Mouse (Mus musculus) liver, adult 2 months (tissue): ENCODE results near the gene Grik5. TPM values are rescaled to one million over a fixed set of nuclear protein-coding genes. Genes with fewer than 3 reads are reported as not detected.

Source experiments
- DNase-seq: peaks from one replicate; pipeline ENCODE4 v3.0.0-alpha.2; 2011; ENCODE audit warnings: low read depth, low spot score; ENCODE audit errors: extremely low read depth
- H3K27ac ChIP-seq: fragments of 200-500 bp; replicated peaks from 2 replicates; pipeline ENCODE4 v1.5.1; 2012; ENCODE audit warnings: low read depth, mild to moderate bottlenecking, control low read depth, inconsistent platforms, low read length; ENCODE audit not compliant: insufficient read depth
- H3K27me3 ChIP-seq: fragments of 200-500 bp; 2 replicates; pipeline ENCODE4 v1.6.1; 2012; ENCODE audit warnings: mild to moderate bottlenecking, moderate library complexity, low read length, inconsistent platforms; ENCODE audit not compliant: control insufficient read depth, insufficient read depth
- H3K36me3 ChIP-seq: fragments of 200-500 bp; 2 replicates; pipeline ENCODE4 v1.6.1; 2012; ENCODE audit warnings: low read length, inconsistent platforms; ENCODE audit not compliant: control insufficient read depth, insufficient read depth
- H3K4me1 ChIP-seq: fragments of 200-500 bp; 2 replicates; pipeline ENCODE4 v1.6.1; 2011; ENCODE audit warnings: low read length; ENCODE audit not compliant: control insufficient read depth, insufficient read depth
- H3K4me3 ChIP-seq: fragments of 200-500 bp; 2 replicates; pipeline ENCODE4 v1.5.1; 2011; ENCODE audit warnings: low read depth, mild to moderate bottlenecking, control low read depth, low read length, moderate library complexity; ENCODE audit not compliant: insufficient read depth
- H3K79me2 ChIP-seq: fragments of 200-500 bp; 2 replicates; pipeline ENCODE4 v1.6.1; 2012; ENCODE audit warnings: inconsistent platforms, mild to moderate bottlenecking, low read length, moderate library complexity; ENCODE audit not compliant: control insufficient read depth, insufficient read depth
- H3K9ac ChIP-seq: fragments of 200-500 bp; 2 replicates; pipeline ENCODE4 v1.6.1; 2012; ENCODE audit warnings: low read depth, mild to moderate bottlenecking, control low read depth, inconsistent platforms, low read length
- CTCF ChIP-seq: fragments of 200-500 bp; IDR thresholded peaks from 2 replicates; pipeline ENCODE4 v1.5.1; 2011; ENCODE audit warnings: low read depth, low read length, control low read depth
- POLR2A ChIP-seq: fragments of 200-500 bp; IDR thresholded peaks from 2 replicates; pipeline ENCODE4 v1.6.1; 2011; ENCODE audit warnings: low read length, control low read depth; ENCODE audit not compliant: insufficient read depth; ENCODE audit errors: extremely low read depth
- WGBS: fragments of 180-500 bp; shearing (Covaris S2); methylation state at CpG from one replicate; pipeline ENCODE4 v1.1.7; 2018; 5-methylcytosine and 5-hydroxymethylcytosine counted together
- polyA plus RNA-seq: library from polyadenylated mRNA; depleted of rRNA; stranded (reverse); fragments of >200 nt; gene quantifications from 2 replicates; pipeline ENCODE4 v1.2.3, GENCODE M21; 2012
- total RNA-seq: library from RNA; depleted of rRNA; stranded (reverse); fragments of >200 nt; gene quantifications from 2 replicates; pipeline ENCODE4 v1.2.3, GENCODE M21; 2014

Gene Grik5
- total and polyA plus RNA-seq, 2 experiments = 2.4 to 14.0 TPM

DNA sequence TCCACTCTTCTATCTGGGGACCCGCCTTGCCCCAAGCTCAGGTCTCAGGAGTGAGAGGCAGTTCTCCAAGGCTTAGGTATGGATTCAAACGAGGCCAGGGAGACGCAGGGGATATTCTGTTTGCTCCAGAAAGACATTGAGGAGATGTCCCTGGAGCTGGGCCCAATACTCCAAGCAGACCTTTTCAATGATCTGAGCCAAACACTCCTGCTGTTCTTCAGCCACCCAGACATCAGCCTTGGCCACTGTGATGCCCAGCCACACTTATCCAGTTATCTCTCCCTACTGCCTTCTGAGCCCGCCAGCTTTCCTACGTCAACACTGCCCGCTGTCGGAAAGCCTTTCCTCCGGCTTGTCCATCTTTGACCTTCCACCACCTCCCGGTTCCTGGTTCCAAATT, 38.2 kb upstream of the Grik5 start:
- H3K4me3 ChIP-seq = no peak overlapping the region
- H3K9ac ChIP-seq = no peak overlapping the region
- no peaks in the 10 kb centered on the region for H3K4me1 ChIP-seq
- H3K36me3 ChIP-seq = no peaks in the 10 kb centered on the region
- H3K27me3 ChIP-seq = no peaks in the 10 kb centered on the region
- no peaks in the 10 kb centered on the region for H3K79me2 ChIP-seq
- H3K27ac ChIP-seq = no peak overlapping the region
- WGBS = 74% methylated on average over 9 of the region's 9 CpGs
- no peak for TF ChIP-seq CTCF
- no peak for TF ChIP-seq POLR2A
- no peak for DNase-seq

DNA sequence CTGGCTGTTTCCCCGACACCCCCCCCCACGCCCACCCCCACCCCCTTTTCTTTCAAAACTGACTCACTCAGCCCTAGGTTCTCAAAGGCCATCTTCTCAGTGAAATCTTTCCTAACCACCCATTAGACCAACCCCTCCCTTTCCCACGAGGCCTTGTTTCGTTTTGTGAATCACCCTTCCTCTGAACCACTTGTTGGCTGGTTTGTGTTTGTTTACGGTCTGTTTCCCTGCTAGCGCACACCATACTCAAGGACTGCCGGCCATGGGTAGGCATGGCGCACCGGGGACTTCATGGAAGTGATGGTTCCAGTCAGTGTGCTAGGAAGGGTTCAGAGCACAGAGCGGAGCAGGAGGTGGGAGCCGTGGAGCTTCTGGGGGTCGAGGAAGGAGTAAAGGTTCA, 37.2 kb upstream of the Grik5 start:
- Histone ChIP-seq H3K4me1 (no peaks in the 10 kb centered on the region), H3K27ac (no peak overlapping the region), H3K9ac (no peak overlapping the region), H3K36me3 (no peaks in the 10 kb centered on the region), H3K79me2 (no peaks in the 10 kb centered on the region), H3K4me3 (no peak overlapping the region), H3K27me3 (no peaks in the 10 kb centered on the region)
- no peak for DNase-seq
- no peak for TF ChIP-seq POLR2A
- TF ChIP-seq CTCF = no peak
- 75% methylated on average over 12 of the region's 12 CpGs for WGBS

DNA sequence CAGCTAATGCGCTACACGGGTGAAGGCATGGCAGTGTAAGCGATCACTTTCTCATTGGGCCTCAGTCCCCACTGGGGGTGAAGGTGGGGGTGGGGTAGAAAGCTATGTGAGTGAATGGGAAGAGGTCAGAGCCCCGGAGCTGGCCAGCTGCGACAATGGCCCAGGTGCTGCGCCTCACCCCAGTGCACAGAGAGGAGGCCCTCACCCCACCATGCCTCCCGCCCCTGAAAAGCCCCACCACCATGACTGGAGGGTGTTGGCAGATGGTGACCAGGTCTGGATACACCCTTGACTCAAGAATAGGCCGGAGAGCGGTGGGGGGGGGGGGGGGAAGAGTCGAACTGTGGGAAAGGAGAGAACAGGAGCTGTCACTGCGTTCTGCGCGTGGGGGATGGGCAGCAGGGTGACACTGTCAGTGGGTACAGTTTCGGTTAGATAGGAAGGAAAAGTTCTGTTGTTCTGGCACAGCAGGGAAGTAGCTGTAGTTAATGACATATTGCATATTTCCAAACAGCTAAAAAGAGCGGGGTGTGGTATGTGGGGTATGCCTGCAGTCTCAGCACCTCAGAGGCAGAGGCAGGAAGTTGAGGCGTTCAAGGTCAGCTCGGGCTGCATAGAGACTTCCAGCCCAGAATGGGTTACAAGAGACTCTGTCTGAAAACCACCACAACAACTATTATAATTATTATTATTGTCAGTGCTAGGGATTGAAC, 34.8 kb upstream of the Grik5 start:
- no peak for DNase-seq
- 51% methylated on average over 17 of the region's 17 CpGs for WGBS

DNA sequence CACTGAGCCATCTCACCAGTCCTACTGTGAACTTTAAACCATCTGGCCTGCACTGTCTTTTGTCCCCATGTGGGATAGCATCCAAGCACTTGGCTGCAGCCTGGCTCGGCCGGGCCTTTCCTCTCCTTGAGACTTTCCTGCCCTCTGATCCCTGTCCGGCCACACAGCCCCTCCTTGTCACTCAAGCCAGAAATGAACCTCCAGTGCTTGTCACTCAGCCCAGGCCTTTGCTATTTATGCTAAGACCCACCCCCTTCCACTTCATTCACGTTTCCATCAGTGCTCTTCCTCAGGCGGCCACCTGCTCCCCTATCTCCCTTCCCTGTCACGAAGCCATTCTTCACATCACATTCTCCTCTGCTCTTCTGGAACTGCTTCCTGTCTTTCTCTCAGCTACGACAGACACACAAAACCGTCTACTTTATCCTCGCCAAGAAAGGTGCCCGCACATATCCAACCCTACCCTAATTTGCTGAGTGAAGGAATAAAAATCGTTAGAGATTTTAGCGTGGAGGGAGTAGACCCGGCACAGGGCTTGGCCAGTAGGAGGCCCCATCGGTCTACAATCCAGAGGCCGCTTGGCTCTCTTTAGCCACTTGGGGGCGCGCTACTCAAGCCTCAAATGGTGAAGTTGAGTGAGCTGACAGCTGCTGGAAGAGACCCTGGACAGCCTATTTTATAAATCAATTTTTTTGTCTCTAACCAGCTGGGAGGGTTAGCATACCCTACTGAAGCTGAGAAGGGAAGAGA, 33.4 kb upstream of the Grik5 start:
- H3K4me1 ChIP-seq = no peaks in the 10 kb centered on the region
- TF ChIP-seq CTCF (peak; percentile 92), POLR2A (no peak)
- H3K27me3 ChIP-seq = no peaks in the 10 kb centered on the region
- H3K36me3 ChIP-seq = no peaks in the 10 kb centered on the region
- H3K9ac ChIP-seq = no peak overlapping the region
- H3K79me2 ChIP-seq = no peaks in the 10 kb centered on the region
- no peak overlapping the region for H3K4me3 ChIP-seq
- no peak overlapping the region for H3K27ac ChIP-seq
- WGBS = 20% methylated on average over 17 of the region's 17 CpGs
- DNase-seq = peak; percentile 30

More for the DNA sequence above, 34.8 kb upstream of the Grik5 start:
- Histone ChIP-seq H3K4me1 (no peaks in the 10 kb centered on the region), H3K9ac (no peak overlapping the region), H3K27me3 (no peaks in the 10 kb centered on the region), H3K36me3 (no peaks in the 10 kb centered on the region), H3K79me2 (no peaks in the 10 kb centered on the region), H3K27ac (no peak overlapping the region), H3K4me3 (no peak overlapping the region)
- TF ChIP-seq POLR2A (no peak), CTCF (no peak)

DNA sequence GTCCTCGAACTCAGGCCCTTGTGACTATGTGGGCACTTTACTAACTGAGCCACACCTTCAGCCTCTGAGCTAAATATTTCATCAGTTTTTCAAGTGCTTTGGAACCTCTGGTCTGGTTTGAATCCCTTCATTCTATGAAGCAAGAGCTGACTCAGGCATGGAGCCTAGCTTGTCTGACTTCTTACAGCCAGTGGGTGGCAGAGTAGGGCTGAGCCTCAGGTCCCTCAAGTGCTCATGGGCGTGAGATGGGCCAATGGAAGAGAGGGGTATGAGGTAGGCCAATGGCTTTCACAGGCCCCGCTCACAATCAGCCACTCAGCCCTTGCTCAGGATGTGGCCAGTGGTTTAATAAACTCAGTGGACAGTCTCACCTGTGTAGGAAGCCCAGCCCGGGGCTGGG, 27.4 kb upstream of the Grik5 start:
- H3K4me3 ChIP-seq = no peak overlapping the region
- no peak overlapping the region for H3K9ac ChIP-seq
- H3K79me2 ChIP-seq = no peaks in the 10 kb centered on the region
- H3K27me3 ChIP-seq = no peaks in the 10 kb centered on the region
- H3K4me1 ChIP-seq = no peaks in the 10 kb centered on the region
- H3K36me3 ChIP-seq = no peaks in the 10 kb centered on the region
- TF ChIP-seq POLR2A (no peak), CTCF (no peak)
- WGBS = 60% methylated on average over 4 of the region's 4 CpGs
- no peak for DNase-seq
- no peak overlapping the region for H3K27ac ChIP-seq

DNA sequence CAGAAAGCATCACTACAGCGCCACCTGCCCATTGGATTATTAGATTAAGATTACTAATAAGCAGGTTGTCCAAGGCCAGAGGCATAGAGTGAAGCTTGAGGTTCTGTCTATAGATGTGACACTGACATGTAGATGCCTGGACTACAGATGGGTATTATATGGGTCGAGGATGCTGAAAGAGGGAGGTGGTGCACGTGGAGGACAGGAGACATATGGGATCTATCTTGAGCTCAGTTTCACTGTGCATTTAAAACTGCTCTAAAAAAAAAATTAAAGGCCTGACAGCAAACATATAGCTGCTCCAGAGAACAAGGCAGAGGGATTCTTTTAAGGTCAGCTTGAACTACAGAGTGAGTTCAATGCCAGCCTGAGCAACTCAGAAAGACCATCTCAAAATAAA, 26.0 kb upstream of the Grik5 start:
- Histone ChIP-seq H3K9ac (no peak overlapping the region), H3K27me3 (no peaks in the 10 kb centered on the region), H3K36me3 (no peaks in the 10 kb centered on the region), H3K4me1 (no peaks in the 10 kb centered on the region), H3K4me3 (no peak overlapping the region), H3K27ac (no peak overlapping the region), H3K79me2 (no peaks in the 10 kb centered on the region)
- WGBS = 71% methylated on average over 3 of the region's 3 CpGs
- no peak for DNase-seq
- TF ChIP-seq POLR2A (no peak), CTCF (no peak)
